Mouse (Mus musculus) thymus, postnatal 36 days (tissue): ENCODE data around the gene Fah.

ENCODE experiments used
- DNase-seq, 2 experiments: peaks; one replicate each; pipeline ENCODE4 v3.0.0; 2022; ENCODE audit warnings: mixed read lengths in 2 of 2

Fah gene

DNA sequence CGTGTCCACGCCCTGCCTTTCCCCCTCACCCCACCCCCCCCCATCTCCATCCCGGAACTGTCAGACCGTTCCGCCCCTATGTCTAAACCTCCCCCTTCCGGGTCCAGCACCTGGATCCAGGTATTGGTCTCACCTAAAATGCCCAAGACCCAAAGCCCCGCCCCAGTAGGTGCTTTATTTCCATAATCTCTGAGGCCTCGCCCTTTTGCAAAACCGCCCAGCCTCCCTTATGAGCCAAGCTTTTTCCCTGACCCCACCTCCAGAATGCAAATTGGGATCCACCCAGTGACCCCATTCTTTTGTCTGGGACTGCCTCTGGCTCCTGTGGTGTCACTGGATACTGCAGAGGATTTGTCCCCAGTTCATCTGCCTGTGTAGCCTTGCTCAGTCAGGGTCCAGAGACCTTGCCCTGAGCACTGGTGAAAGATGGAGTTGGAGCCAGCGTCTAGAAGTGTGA is at the start of gene Fah:
Fah (minus strand) TSS at position 430 of the 457 bp plus-strand sequence.
- no peak for DNase-seq

DNA sequence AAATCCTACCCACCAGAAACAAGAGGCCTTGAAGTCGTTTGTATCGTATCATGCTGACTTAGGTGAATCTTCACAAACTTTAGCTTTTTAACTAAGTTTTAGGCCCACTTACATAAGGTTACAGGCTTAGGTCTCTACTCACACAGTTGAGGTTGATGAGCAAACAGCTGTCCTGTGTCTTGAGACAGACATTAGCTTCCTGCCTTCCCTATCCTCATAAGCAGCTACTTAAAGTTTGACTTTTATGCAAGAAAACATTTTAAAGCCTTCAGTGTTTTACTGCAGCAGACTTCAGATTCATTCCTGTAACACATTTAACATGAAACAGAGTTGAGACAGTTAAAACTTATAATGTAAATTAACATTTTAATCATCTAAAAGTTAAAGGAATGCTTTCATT is 46.2 kb upstream of the Fah start:
- no peak for DNase-seq

- no peak for DNase-seq
Observed at GRCm38 (mm10) chr7:84651987-84652321, 45.4 kb upstream of the Fah start.

- no peak for DNase-seq
Observed at GRCm38 (mm10) chr7:84651303-84651986, 44.9 kb upstream of the Fah start.

DNA sequence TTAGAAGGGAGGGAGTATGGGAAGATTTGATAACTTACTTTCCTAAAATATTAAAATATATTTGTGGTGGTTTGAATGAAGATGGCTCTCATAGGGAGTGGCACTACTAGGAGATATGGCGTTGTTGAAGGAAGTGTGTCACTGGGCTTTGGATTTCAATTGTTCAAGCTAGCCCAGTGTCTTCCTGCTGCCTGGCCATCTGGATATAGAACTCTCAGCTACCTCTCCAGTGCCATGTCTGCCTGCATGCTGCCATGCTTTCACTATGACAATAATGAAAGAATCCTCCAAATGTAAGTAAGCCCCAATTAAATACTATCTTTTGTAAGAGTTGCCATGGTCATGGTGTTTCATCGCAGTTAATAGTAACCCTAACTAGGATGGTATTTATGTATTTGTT is 42.5 kb upstream of the Fah start:
- no peak for DNase-seq

DNA sequence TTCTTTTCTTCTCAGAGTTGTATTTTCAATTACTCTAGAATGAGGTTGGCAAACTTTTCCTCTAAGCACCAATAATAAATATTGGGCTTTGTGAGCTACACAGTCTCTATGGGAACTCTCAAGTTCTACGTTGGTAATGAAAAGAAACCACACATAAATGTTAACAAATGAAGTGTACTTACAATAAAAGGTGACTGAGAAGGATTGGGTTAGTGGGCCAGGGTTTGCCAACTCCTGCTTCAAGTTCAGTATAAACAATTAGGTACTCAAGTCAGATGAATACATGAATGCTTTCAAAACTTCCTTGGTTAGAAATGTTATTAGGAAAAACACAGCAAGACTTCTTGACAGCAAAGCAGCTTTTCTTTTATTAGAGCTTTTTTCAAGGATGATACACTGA is 39.7 kb upstream of the Fah start:
- DNase-seq, result no peak

DNA sequence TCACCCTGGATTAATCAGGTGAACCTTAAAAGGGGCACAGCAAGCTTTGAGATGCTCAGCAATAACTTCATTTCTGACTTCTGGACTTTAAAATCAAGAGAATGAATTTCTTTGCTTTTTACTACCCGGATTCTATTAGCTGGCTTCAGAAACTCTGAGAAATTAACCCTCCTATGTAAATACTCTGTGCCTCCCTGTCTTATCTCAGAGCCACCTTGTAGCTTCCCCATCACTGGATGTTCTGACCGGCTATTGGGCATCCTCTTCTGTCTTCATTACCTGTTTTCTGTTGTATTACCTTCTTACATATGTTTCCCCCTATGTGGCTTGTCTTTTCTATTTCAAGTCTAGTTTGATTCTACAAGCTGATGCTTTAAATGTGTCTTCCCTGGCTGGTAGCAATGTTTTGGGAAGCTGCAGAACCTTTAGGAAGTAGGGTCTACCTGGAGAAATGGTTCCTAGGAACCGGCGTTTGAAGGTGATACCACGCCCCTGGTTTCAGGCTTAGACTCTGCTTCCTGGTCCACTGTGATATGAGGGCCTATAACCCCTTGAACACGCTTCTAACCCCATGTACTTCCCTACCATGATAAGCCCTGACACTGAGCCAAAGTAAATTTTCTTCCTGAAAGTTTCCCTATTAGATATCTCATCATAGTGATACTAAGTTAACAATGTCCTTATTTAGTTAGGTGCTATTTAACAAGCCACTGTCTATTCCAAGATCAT is 36.9 kb upstream of the Fah start:
- DNase-seq, result no peak

DNA sequence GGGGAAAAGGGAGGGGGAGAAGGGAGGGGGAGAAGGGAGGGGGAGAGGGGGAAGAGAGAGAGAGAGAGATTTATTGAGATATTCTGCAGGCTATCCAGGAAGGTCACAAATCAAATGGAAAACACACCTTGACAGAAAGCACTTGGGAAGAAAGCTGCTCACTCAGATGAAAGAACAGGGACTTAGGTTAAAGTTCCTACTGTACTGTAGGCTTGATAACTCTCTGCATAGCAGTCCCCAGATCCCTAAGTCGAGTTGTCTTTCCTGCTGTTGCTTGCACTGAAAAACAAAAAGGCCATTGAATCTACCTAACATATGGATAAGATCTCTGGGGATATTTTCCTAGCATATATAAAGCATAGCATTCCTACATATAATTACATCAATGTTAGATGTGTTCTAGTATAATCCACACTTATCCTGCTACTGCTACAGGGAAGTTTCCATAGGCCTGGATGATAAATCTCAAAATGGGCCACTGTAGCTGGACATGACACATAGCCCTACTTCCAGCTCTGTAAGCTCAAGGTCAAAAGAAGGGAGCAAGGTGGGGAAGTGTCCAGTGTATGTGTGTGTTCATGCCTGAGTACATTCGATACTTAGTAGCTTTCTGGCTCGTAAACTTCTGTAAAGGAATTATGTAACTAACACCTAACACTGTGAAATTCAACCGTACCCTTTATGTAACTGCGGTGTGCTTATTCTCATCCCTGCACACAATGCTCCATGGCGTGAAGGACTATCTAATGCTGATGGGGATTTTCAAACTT is 35.8 kb upstream of the Fah start:
- no peak for DNase-seq

GRCm38 (mm10) chr7:84636939-84637338 is 30.4 kb upstream of the Fah start:
- no peak for DNase-seq

- no peak for DNase-seq
Observed at GRCm38 (mm10) chr7:84631878-84632277, 25.4 kb upstream of the Fah start.

- no peak for DNase-seq
Observed at GRCm38 (mm10) chr7:84623718-84624117, 17.2 kb upstream of the Fah start.

DNA sequence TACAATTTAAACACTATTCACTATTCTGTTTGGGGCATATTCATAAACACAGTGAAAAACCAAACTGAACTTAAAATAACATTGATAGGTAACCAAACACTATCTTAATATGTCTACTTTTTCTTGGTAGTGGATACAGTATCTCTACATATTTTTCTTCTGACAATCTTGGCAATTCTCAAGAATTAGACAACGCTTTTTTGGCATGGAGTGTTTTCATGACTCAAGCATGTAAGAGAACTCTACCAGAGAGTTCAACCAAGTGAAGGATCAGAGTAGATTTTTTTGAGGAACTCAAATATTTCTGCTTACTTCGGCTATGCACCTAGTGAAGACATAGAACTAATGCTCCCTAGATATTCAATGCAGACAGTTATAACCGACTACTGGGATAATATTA is 14.4 kb upstream of the Fah start:
- no peak for DNase-seq

DNA sequence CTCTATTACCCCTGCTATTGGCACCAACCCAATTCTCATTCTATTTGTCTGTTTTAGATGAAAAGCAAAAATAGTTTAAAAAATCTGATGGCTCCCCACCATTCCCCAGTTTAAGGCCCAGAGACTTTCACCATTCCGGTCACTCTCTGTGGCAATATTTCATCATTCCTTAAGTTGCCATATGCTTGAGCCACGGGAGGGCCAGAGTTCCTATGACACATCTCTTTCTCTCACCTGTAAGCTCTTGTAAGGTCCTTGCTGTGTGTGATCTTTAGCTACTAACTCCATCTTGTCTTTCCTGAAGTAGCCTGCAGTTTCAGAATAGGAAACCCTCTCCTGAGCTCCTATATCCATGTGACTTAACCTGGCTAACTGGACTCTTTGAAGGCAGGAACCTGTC is 12.4 kb upstream of the Fah start:
- DNase-seq, result no peak

DNA sequence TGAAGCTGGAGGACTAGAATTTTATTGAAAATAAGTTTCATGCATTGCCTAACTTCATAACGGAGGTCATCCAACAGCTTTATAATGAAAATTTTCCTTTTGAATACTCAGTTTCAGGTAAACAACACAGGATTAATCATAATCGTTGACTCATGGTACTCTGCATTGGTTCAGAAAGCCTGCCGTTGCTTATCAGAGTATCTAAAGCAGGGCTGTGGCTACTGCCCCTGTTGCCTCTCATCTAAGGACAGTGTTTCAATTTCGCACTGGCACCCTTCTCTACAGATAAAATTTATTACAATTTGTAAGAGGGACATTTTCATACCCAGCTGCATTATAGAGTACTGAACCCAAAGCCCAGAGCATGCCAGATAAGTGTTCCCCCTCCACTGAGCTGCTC is 5.9 kb upstream of the Fah start:
- no peak for DNase-seq

DNA sequence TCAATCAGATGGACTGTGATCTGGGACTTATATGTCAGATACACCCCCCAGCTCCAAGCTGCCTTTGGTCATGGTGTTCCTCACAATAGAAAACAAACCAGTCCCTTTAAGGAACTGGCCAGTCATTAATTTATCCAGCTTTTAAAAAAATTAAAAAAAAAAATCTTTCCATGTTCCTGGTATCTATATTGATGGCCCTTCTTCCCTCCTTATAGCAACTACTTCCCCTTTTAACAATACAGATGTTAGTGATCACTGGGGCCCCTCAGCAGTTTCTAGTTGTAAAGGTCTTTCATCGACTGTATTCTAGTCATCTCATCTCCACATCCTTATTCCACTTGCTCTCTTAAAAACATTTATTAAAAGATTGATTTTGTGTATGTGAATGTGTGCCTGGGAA is 5.1 kb upstream of the Fah start:
- DNase-seq, result no peak

- peak; percentile 35 to 45 for DNase-seq
Observed at GRCm38 (mm10) chr7:84605704-84606292, 724 bp downstream of the Fah start.

GRCm38 (mm10) chr7:84605033-84605687 is 1.4 kb downstream of the Fah start:
- no peak for DNase-seq

DNA sequence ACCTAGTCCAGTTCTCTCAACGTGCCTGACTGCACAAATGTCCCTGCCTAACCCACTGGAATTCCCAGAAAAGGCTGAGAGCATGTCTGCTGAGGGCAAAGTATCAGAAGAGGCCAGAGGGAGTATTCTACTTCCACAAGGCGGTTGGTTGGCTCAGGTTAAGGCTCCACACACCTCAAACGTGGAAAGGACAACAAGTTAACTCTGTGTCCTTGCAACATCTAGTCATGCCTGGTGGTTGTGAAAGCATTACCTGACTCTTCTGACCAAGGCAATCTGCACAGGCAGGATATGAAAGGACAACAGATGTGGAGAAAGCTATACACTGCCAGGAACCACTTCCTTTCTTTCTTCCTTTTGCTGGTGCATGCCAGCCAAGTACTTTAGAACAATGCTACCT is 2.0 kb downstream of the Fah start:
- DNase-seq, result no peak

DNA sequence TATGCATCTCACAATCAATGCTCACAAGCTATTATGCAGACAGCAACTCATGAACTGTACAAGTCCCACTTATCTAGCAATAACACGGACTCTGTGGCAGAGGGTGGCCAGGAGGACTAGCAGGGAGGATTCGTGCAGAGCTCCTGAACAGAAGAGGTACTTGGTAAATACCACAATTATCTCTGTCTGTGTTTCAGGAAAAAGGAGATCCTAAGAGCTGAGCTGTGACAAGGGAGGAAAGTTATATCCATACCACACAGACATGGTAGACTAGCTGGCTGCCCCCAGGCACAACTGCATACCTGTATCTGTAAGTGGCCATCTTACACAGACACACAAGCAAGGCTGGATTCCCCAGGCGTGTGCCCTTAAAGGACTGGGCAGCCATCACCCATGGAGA is 5.2 kb downstream of the Fah start:
- DNase-seq, result no peak

- no peak for DNase-seq
Observed at GRCm38 (mm10) chr7:84600631-84601030, 5.9 kb downstream of the Fah start.

GRCm38 (mm10) chr7:84596633-84597032 is 9.9 kb downstream of the Fah start:
- DNase-seq, result no peak

- DNase-seq, result no peak
Observed at GRCm38 (mm10) chr7:84596002-84596401, 10.5 kb downstream of the Fah start.

- DNase-seq, result no peak
Observed at GRCm38 (mm10) chr7:84594917-84595303, 11.6 kb downstream of the Fah start.
